Mouse (Mus musculus): Measurements from ENCODE around the gene Nomo1. TPM values are rescaled to one million over a fixed set of nuclear protein-coding genes. Genes with fewer than 3 reads are reported as not detected.

Nomo1 gene
- polyA plus RNA-seq, 1 experiment, result 43.9 TPM

GRCm38 (mm10) chr7:46076844-46077243 is 43.3 kb downstream of the Nomo1 start:
- Histone ChIP-seq H3K27ac (ENCODE audit: control insufficient read depth, insufficient read depth, low read depth, low read length, poor library complexity) (no peak overlapping the region), H3K4me1 (ENCODE audit: control insufficient read depth, insufficient read depth, low read length) (no peaks in the 10 kb centered on the region), H3K4me3 (replicated peaks; ENCODE audit: control insufficient read depth, low read depth, low read length) (no peak overlapping the region)
- WGBS, result 76% methylated on average over 7 of the region's 7 CpGs
- no peak for TF ChIP-seq POLR2A (IDR thresholded peaks at IDR 0.05; ENCODE audit: borderline replicate concordance, control insufficient read depth, low read depth, low read length)
- TF ChIP-seq CTCF (IDR thresholded peaks at IDR 0.05; ENCODE audit: control insufficient read depth, insufficient read depth, low read length), result no peak

- no peak overlapping the region for H3K27ac ChIP-seq (ENCODE audit: control insufficient read depth, insufficient read depth, low read depth, low read length, poor library complexity)
These were observed 44.2 kb downstream of the Nomo1 start for GRCm38 (mm10) chr7:46077675-46078074.

GRCm38 (mm10) chr7:46084024-46084423 is 50.5 kb downstream of the Nomo1 start:
- Histone ChIP-seq H3K27ac (ENCODE audit: control insufficient read depth, insufficient read depth, low read depth, low read length, poor library complexity) (no peak overlapping the region), H3K4me1 (ENCODE audit: control insufficient read depth, insufficient read depth, low read length) (no peaks in the 10 kb centered on the region), H3K4me3 (replicated peaks; ENCODE audit: control insufficient read depth, low read depth, low read length) (no peak overlapping the region)
- WGBS, result 76% methylated on average over 10 of the region's 10 CpGs
- TF ChIP-seq POLR2A (IDR thresholded peaks at IDR 0.05; ENCODE audit: borderline replicate concordance, control insufficient read depth, low read depth, low read length) (no peak), CTCF (IDR thresholded peaks at IDR 0.05; ENCODE audit: control insufficient read depth, insufficient read depth, low read length) (no peak)

More at GRCm38 (mm10) chr7:46077675-46078074, 44.2 kb downstream of the Nomo1 start:
- TF ChIP-seq CTCF (IDR thresholded peaks at IDR 0.05; ENCODE audit: control insufficient read depth, insufficient read depth, low read length) (no peak), POLR2A (IDR thresholded peaks at IDR 0.05; ENCODE audit: borderline replicate concordance, control insufficient read depth, low read depth, low read length) (no peak)
- no peak overlapping the region for H3K4me3 ChIP-seq (replicated peaks; ENCODE audit: control insufficient read depth, low read depth, low read length)
- no peaks in the 10 kb centered on the region for H3K4me1 ChIP-seq (ENCODE audit: control insufficient read depth, insufficient read depth, low read length)
- WGBS, result 85% methylated on average over 12 of the region's 12 CpGs

- Histone ChIP-seq H3K4me1 (ENCODE audit: control insufficient read depth, insufficient read depth, low read length) (no peaks in the 10 kb centered on the region), H3K4me3 (replicated peaks; ENCODE audit: control insufficient read depth, low read depth, low read length) (no peak overlapping the region), H3K27ac (ENCODE audit: control insufficient read depth, insufficient read depth, low read depth, low read length, poor library complexity) (no peak overlapping the region)
- 42% methylated on average over 16 of the region's 16 CpGs for WGBS
- TF ChIP-seq CTCF (IDR thresholded peaks at IDR 0.05; ENCODE audit: control insufficient read depth, insufficient read depth, low read length) (no peak), POLR2A (IDR thresholded peaks at IDR 0.05; ENCODE audit: borderline replicate concordance, control insufficient read depth, low read depth, low read length) (no peak)
These were observed 51.5 kb downstream of the Nomo1 start for GRCm38 (mm10) chr7:46084839-46085513.

- Histone ChIP-seq H3K4me1 (ENCODE audit: control insufficient read depth, insufficient read depth, low read length) (no peaks in the 10 kb centered on the region), H3K4me3 (replicated peaks; ENCODE audit: control insufficient read depth, low read depth, low read length) (no peak overlapping the region), H3K27ac (ENCODE audit: control insufficient read depth, insufficient read depth, low read depth, low read length, poor library complexity) (no peak overlapping the region)
- WGBS, result 72% methylated on average over 6 of the region's 6 CpGs
- TF ChIP-seq CTCF (IDR thresholded peaks at IDR 0.05; ENCODE audit: control insufficient read depth, insufficient read depth, low read length) (no peak), POLR2A (IDR thresholded peaks at IDR 0.05; ENCODE audit: borderline replicate concordance, control insufficient read depth, low read depth, low read length) (no peak)
These were observed 52.9 kb downstream of the Nomo1 start for GRCm38 (mm10) chr7:46086378-46086777.

GRCm38 (mm10) chr7:46088241-46088640 is 54.7 kb downstream of the Nomo1 start:
- H3K27ac ChIP-seq (ENCODE audit: control insufficient read depth, insufficient read depth, low read depth, low read length, poor library complexity), result no peak overlapping the region
- H3K4me3 ChIP-seq (replicated peaks; ENCODE audit: control insufficient read depth, low read depth, low read length), result no peak overlapping the region
- 3% methylated on average over 6 of the region's 6 CpGs for WGBS
- no peaks in the 10 kb centered on the region for H3K4me1 ChIP-seq (ENCODE audit: control insufficient read depth, insufficient read depth, low read length)
- TF ChIP-seq POLR2A (IDR thresholded peaks at IDR 0.05; ENCODE audit: borderline replicate concordance, control insufficient read depth, low read depth, low read length) (no peak), CTCF (IDR thresholded peaks at IDR 0.05; ENCODE audit: control insufficient read depth, insufficient read depth, low read length) (no peak)

- Histone ChIP-seq H3K4me3 (replicated peaks; ENCODE audit: control insufficient read depth, low read depth, low read length) (no peak overlapping the region), H3K27ac (ENCODE audit: control insufficient read depth, insufficient read depth, low read depth, low read length, poor library complexity) (no peak overlapping the region), H3K4me1 (ENCODE audit: control insufficient read depth, insufficient read depth, low read length) (no peaks in the 10 kb centered on the region)
- 71% methylated on average over 8 of the region's 8 CpGs for WGBS
- TF ChIP-seq POLR2A (IDR thresholded peaks at IDR 0.05; ENCODE audit: borderline replicate concordance, control insufficient read depth, low read depth, low read length) (no peak), CTCF (IDR thresholded peaks at IDR 0.05; ENCODE audit: control insufficient read depth, insufficient read depth, low read length) (no peak)
These were observed 59.3 kb downstream of the Nomo1 start for GRCm38 (mm10) chr7:46092803-46093202.

- no peaks in the 10 kb centered on the region for H3K4me1 ChIP-seq (ENCODE audit: control insufficient read depth, insufficient read depth, low read length)
- TF ChIP-seq POLR2A (IDR thresholded peaks at IDR 0.05; ENCODE audit: borderline replicate concordance, control insufficient read depth, low read depth, low read length) (no peak), CTCF (IDR thresholded peaks at IDR 0.05; ENCODE audit: control insufficient read depth, insufficient read depth, low read length) (peak; percentile 87)
- 1% methylated on average over 4 of the region's 4 CpGs for WGBS
These were observed 62.6 kb downstream of the Nomo1 start for GRCm38 (mm10) chr7:46096136-46096535.

More at GRCm38 (mm10) chr7:46096136-46096535, 62.6 kb downstream of the Nomo1 start:
- Histone ChIP-seq H3K27ac (ENCODE audit: control insufficient read depth, insufficient read depth, low read depth, low read length, poor library complexity) (no peak overlapping the region), H3K4me3 (replicated peaks; ENCODE audit: control insufficient read depth, low read depth, low read length) (no peak overlapping the region)

All from bone marrow, adult 2 months (tissue).